Mouse (Mus musculus) cortical plate, adult 2 months (tissue): ENCODE measurements around the gene Gm21876. TPM values are rescaled to one million over a fixed set of nuclear protein-coding genes. Genes with fewer than 3 reads are reported as not detected.
"Not testable (repeated sequence)": the region's sequence is repeated elsewhere in the genome, so short reads cannot be mapped to it uniquely, and the experiment has no call there.

Experiments used
- H3K27ac ChIP-seq: fragments of 200-500 bp; 2 replicates; pipeline ENCODE4 v1.5.1; 2012; ENCODE audit warnings: low read length, control low read depth, inconsistent platforms; ENCODE audit not compliant: insufficient read depth
- H3K4me1 ChIP-seq: fragments of 200-500 bp; 2 replicates; pipeline ENCODE4 v1.6.1; 2011; ENCODE audit warnings: low read length; ENCODE audit not compliant: control insufficient read depth, insufficient read depth
- H3K4me3 ChIP-seq: fragments of 200-500 bp; 2 replicates; pipeline ENCODE4 v1.5.1; 2011; ENCODE audit warnings: mild to moderate bottlenecking, low read length, control low read depth; ENCODE audit not compliant: insufficient read depth
- CTCF ChIP-seq: fragments of 200-500 bp; IDR thresholded peaks from 2 replicates; pipeline ENCODE4 v1.5.1; 2011; ENCODE audit warnings: mild to moderate bottlenecking, control low read depth, low read length; ENCODE audit not compliant: insufficient read depth; ENCODE audit errors: extremely low read depth
- POLR2A ChIP-seq: fragments of 200-500 bp; IDR thresholded peaks from 2 replicates; pipeline ENCODE4 v1.6.1; 2011; ENCODE audit warnings: mild to moderate bottlenecking, low read length, control low read depth; ENCODE audit not compliant: insufficient read depth; ENCODE audit errors: extremely low read depth
- polyA plus RNA-seq: library from polyadenylated mRNA; depleted of rRNA; stranded (reverse); fragments of >200 nt; gene quantifications from 2 replicates; pipeline ENCODE4 v1.2.3, GENCODE M21; 2012; rRNA removed

Gene Gm21876
- polyA plus RNA-seq = not detected in 2 replicates

DNA sequence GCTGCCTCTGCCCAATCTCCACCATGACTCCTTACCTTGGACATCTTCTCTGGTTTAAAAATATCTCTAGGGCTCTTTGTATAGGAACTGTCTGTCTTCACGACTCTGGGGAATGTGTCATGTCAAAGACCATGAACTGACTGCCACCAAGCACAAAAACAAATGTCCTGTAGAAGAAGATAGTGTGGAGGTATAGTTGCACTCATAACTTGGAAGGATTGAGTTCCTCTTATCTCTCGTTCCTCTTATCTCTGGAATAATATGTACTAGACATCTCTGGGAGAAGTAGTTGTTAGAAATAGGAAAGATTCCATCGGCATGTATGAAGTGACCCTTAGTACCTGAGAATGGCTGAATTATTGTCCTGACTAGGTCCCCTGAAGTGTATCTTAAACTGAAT lies at the start of gene Gm21876:
Gene Gm21876, minus strand, starts transcription at position 101 of the 400 bp plus-strand sequence.
- Histone ChIP-seq H3K4me1 (no peaks in the 10 kb centered on the region), H3K4me3 (no peak within 1 kb of the TSS), H3K27ac (no peak within 1 kb of the TSS)
- no peak for TF ChIP-seq CTCF
- TF ChIP-seq POLR2A = no peak

DNA sequence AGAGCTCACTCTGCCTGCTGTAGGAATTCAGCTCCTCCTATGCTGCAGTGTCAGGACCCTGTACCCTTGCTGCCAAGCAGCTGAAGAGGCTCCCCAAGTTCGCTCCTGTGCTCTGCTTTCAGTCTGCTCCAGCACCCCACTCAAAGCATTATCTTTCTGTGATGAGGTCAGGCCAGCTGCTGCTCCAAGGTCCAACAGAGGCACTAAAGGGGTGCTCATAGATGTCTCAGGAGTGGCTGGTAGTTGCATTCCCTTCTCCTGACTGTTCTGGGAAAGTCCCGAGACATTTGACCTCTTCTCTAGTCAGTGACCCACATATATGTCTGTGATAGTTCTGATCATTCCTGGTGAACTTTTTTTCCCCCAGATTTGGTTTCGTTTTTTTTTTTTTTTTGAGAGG lies 45.0 kb upstream of the Gm21876 start:
- TF ChIP-seq CTCF = no peak
- TF ChIP-seq POLR2A = no peak
- Histone ChIP-seq H3K4me1 (no peaks in the 10 kb centered on the region), H3K4me3 (no peak overlapping the region), H3K27ac (no peak overlapping the region)

DNA sequence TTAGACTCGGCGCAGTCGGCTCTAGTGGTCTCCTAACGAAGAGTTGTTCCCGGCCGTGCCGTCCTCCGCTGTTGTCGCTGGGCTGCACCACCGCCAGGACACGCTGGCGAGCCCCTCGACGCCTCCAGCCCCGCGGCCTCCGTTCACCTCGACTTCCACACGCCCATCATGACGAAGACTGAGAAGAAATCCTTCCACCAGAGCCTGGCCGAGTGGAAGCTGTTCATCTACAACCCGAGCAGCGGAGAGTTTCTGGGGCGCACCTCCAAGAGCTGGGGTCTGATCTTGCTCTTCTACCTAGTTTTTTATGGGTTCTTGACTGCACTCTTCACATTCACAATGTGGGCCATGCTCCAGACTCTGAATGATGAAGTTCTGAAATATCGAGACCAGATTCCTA lies 28.8 kb downstream of the Gm21876 start:
- not testable (repeated sequence) for H3K27ac ChIP-seq, H3K4me3 ChIP-seq, H3K4me1 ChIP-seq

Other genes starting within 250 kb of the Gm21876 start
- 18.4 and 22.0 TPM in 2 replicates for gene Cfp, start 244.1 kb downstream of the Gm21876 start, polyA plus RNA-seq
- 40.2 and 44.3 TPM in 2 replicates for gene Elk1, start 225.0 kb downstream of the Gm21876 start, polyA plus RNA-seq
- gene Uxt, start 213.6 kb downstream of the Gm21876 start, polyA plus RNA-seq = 14.4 and 14.9 TPM in 2 replicates
- gene Zfp182, start 113.3 kb downstream of the Gm21876 start, polyA plus RNA-seq = 9.5 and 9.7 TPM in 2 replicates
- not detected in 2 replicates for gene Spaca5, start 107.2 kb downstream of the Gm21876 start, polyA plus RNA-seq
- gene Zfp300, start 86.1 kb downstream of the Gm21876 start, polyA plus RNA-seq = 1.3 and 1.4 TPM in 2 replicates
- not detected in 2 replicates for gene Ssxa1, start 59.8 kb downstream of the Gm21876 start, polyA plus RNA-seq